Mouse (Mus musculus) liver, embryonic 16.5 days (tissue): ENCODE results near the gene Pex14. TPM values are rescaled to one million over a fixed set of nuclear protein-coding genes. Genes with fewer than 3 reads are reported as not detected.

Source experiments
- ATAC-seq: fragments of 200-750 bp; cut with Nextera tagmentation; 2 replicates; pipeline ENCODE4 v1.8.0; 2017; ENCODE audit warnings: low read depth, mild to moderate bottlenecking, moderate number of reproducible peaks, moderate library complexity
- H3K27ac ChIP-seq: fragments of 300-500 bp; sonication (generic); 2 replicates; pipeline ENCODE4 v1.5.1; 2014; ENCODE audit warnings: mild to moderate bottlenecking, low read length
- H3K27me3 ChIP-seq: fragments of 300-500 bp; sonication (generic); 2 replicates; pipeline ENCODE4 v1.6.1; 2014; ENCODE audit warnings: low read depth, low read length, mixed read lengths; ENCODE audit not compliant: control insufficient read depth, insufficient read depth
- H3K36me3 ChIP-seq: fragments of 300-500 bp; sonication (generic); 2 replicates; pipeline ENCODE4 v1.6.1; 2014; ENCODE audit warnings: mild to moderate bottlenecking; ENCODE audit not compliant: control insufficient read depth, insufficient read depth
- H3K4me1 ChIP-seq: fragments of 300-500 bp; sonication (generic); 2 replicates; pipeline ENCODE4 v1.6.1; 2014; ENCODE audit warnings: low read depth, low read length, mixed read lengths; ENCODE audit not compliant: control insufficient read depth
- H3K4me2 ChIP-seq: fragments of 300-500 bp; sonication (generic); 2 replicates; pipeline ENCODE4 v1.6.1; 2014; ENCODE audit warnings: low read depth, low read length, mixed read lengths
- H3K4me3 ChIP-seq: fragments of 300-500 bp; sonication (generic); 2 replicates; pipeline ENCODE4 v1.5.1; 2014; ENCODE audit warnings: low read depth, mild to moderate bottlenecking, low read length
- H3K9ac ChIP-seq: fragments of 300-500 bp; sonication (generic); 2 replicates; pipeline ENCODE4 v1.6.1; 2014; ENCODE audit warnings: low read depth, low read length
- H3K9me3 ChIP-seq: fragments of 300-500 bp; sonication (generic); replicated peaks from 2 replicates; pipeline ENCODE4 v1.6.1; 2016; ENCODE audit warnings: low read length; ENCODE audit not compliant: control insufficient read depth
- WGBS: fragments of 180-500 bp; shearing (Covaris S2); extraction: QIAGEN DNeasy Blood & Tissue Kit; methylation state at CpG from one replicate; pipeline ENCODE4 v1.1.7; 2014; ENCODE audit not compliant: insufficient replicate concordance; 5-methylcytosine and 5-hydroxymethylcytosine counted together
- polyA plus RNA-seq: library from polyadenylated mRNA; unstranded; fragments of >200 nt; fragmentation: Nextera tagmentation; extraction: Ambion mirVana; gene quantifications from 2 replicates; pipeline ENCODE4 v1.2.1, GENCODE M21; 2015

The Pex14 gene
- polyA plus RNA-seq, 1 experiment from 2014 or later, result 31.1 TPM

GRCm38 (mm10) chr4:148961081-148961480 lies 138.6 kb downstream of the Pex14 start:
- 80% methylated on average over 18 of the region's 19 CpGs for WGBS
- Histone ChIP-seq H3K4me3 (no peak overlapping the region), H3K9me3 (no peaks in the 10 kb centered on the region), H3K27ac (no peak overlapping the region), H3K9ac (no peak overlapping the region), H3K4me2 (no peak overlapping the region), H3K36me3 (no peaks in the 10 kb centered on the region; the same call in 1 of the 2 replicates), H3K27me3 (no peaks in the 10 kb centered on the region), H3K4me1 (no peaks in the 10 kb centered on the region)
- no peak for ATAC-seq

- no peak overlapping the region for H3K4me3 ChIP-seq
- no peak overlapping the region for H3K4me2 ChIP-seq
- H3K27ac ChIP-seq, result no peak overlapping the region
- WGBS, result 79% methylated on average over 12 of the region's 12 CpGs
- ATAC-seq, result no peak
- no peaks in the 10 kb centered on the region for H3K9me3 ChIP-seq
- H3K27me3 ChIP-seq, result no peaks in the 10 kb centered on the region
- no peak overlapping the region for H3K9ac ChIP-seq
- no peaks in the 10 kb centered on the region; the same call in 1 of the 2 replicates for H3K36me3 ChIP-seq
- H3K4me1 ChIP-seq, result no peaks in the 10 kb centered on the region
Measured at GRCm38 (mm10) chr4:148960011-148960410, 139.7 kb downstream of the Pex14 start.

- H3K27me3 ChIP-seq, result peaks cover 35% of the 10 kb centered on the region
- H3K9me3 ChIP-seq, result no peaks in the 10 kb centered on the region
- H3K4me1 ChIP-seq, result no peaks in the 10 kb centered on the region; the same call in 1 of the 2 replicates
- no peak for ATAC-seq
- H3K4me3 ChIP-seq, result no peak overlapping the region
- H3K4me2 ChIP-seq, result no peak overlapping the region
- no peak overlapping the region for H3K9ac ChIP-seq
- WGBS, result 63% methylated on average over 14 of the region's 14 CpGs
- no peak overlapping the region for H3K27ac ChIP-seq
- H3K36me3 ChIP-seq, result no peaks in the 10 kb centered on the region
Measured at GRCm38 (mm10) chr4:148955131-148955813, 144.4 kb downstream of the Pex14 start.

GRCm38 (mm10) chr4:148952328-148953222 lies 147.1 kb downstream of the Pex14 start:
- H3K4me3 ChIP-seq, result peak overlapping the region; percentile 24
- H3K27me3 ChIP-seq, result peaks cover 37% of the 10 kb centered on the region
- H3K27ac ChIP-seq, result no peak overlapping the region
- no peak for ATAC-seq
- H3K4me1 ChIP-seq, result no peaks in the 10 kb centered on the region; the same call in 1 of the 2 replicates
- H3K9ac ChIP-seq, result no peak overlapping the region
- H3K36me3 ChIP-seq, result no peaks in the 10 kb centered on the region
- WGBS, result 10% methylated on average over 63 of the region's 69 CpGs
- no peaks in the 10 kb centered on the region for H3K9me3 ChIP-seq
- peak overlapping the region; percentile 46 for H3K4me2 ChIP-seq

GRCm38 (mm10) chr4:148951821-148952291 lies 147.8 kb downstream of the Pex14 start:
- no peak overlapping the region for H3K9ac ChIP-seq
- 9% methylated on average over 42 of the region's 44 CpGs for WGBS
- no peak for ATAC-seq
- peak overlapping the region; percentile 24 for H3K4me3 ChIP-seq
- no peaks in the 10 kb centered on the region for H3K36me3 ChIP-seq
- H3K27me3 ChIP-seq, result peaks cover 37% of the 10 kb centered on the region
- H3K4me2 ChIP-seq, result peak overlapping the region; percentile 46
- no peak overlapping the region for H3K27ac ChIP-seq
- H3K9me3 ChIP-seq, result no peaks in the 10 kb centered on the region
- H3K4me1 ChIP-seq, result no peaks in the 10 kb centered on the region; the same call in 1 of the 2 replicates

- H3K27ac ChIP-seq, result no peak overlapping the region
- no peaks in the 10 kb centered on the region; the same call in 1 of the 2 replicates for H3K4me1 ChIP-seq
- peaks cover 37% of the 10 kb centered on the region for H3K27me3 ChIP-seq
- ATAC-seq, result no peak
- H3K4me2 ChIP-seq, result no peak overlapping the region
- no peaks in the 10 kb centered on the region for H3K9me3 ChIP-seq
- no peak overlapping the region for H3K4me3 ChIP-seq
- H3K36me3 ChIP-seq, result no peaks in the 10 kb centered on the region
- no peak overlapping the region for H3K9ac ChIP-seq
- 49% methylated on average over 25 of the region's 25 CpGs for WGBS
Measured at GRCm38 (mm10) chr4:148950932-148951650, 148.6 kb downstream of the Pex14 start.

- ATAC-seq, result no peak
- H3K9ac ChIP-seq, result no peak overlapping the region
- WGBS, result 55% methylated on average over 6 of the region's 6 CpGs
Measured at GRCm38 (mm10) chr4:148950487-148950886, 149.2 kb downstream of the Pex14 start.

GRCm38 (mm10) chr4:148947833-148948388 lies 151.8 kb downstream of the Pex14 start:
- H3K4me3 ChIP-seq, result no peak overlapping the region
- no peaks in the 10 kb centered on the region; the same call in 1 of the 2 replicates for H3K4me1 ChIP-seq
- H3K36me3 ChIP-seq, result no peaks in the 10 kb centered on the region
- H3K27me3 ChIP-seq, result peaks cover 28% of the 10 kb centered on the region
- ATAC-seq, result peak; percentile 76
- H3K27ac ChIP-seq, result no peak overlapping the region
- 53% methylated on average over 10 of the region's 10 CpGs for WGBS
- H3K4me2 ChIP-seq, result no peak overlapping the region
- no peak overlapping the region for H3K9ac ChIP-seq
- H3K9me3 ChIP-seq, result no peaks in the 10 kb centered on the region

More at GRCm38 (mm10) chr4:148950487-148950886, 149.2 kb downstream of the Pex14 start:
- H3K27me3 ChIP-seq, result peaks cover 37% of the 10 kb centered on the region
- H3K9me3 ChIP-seq, result no peaks in the 10 kb centered on the region
- no peaks in the 10 kb centered on the region for H3K36me3 ChIP-seq
- H3K4me3 ChIP-seq, result no peak overlapping the region
- no peak overlapping the region for H3K4me2 ChIP-seq
- no peak overlapping the region for H3K27ac ChIP-seq
- no peaks in the 10 kb centered on the region; the same call in 1 of the 2 replicates for H3K4me1 ChIP-seq
